Mouse (Mus musculus): Measurements from ENCODE around the gene Snd1.
A peak's percentile ranks its signal among the peaks of the same experiment; 100 is the strongest.

Snd1 gene

GRCm38 (mm10) chr6:28842375-28843276, 367.7 kb downstream of the Snd1 start:
- peak; percentile 55 for DNase-seq (ENCODE audit: low spot score)

GRCm38 (mm10) chr6:28845610-28846009, 370.7 kb downstream of the Snd1 start:
- DNase-seq (ENCODE audit: low spot score), result no peak

- peak; percentile 71 for DNase-seq (ENCODE audit: low spot score)
Measured at GRCm38 (mm10) chr6:28847616-28848015, 372.7 kb downstream of the Snd1 start.

GRCm38 (mm10) chr6:28848285-28848794, 373.4 kb downstream of the Snd1 start:
- no peak for DNase-seq (ENCODE audit: low spot score)

GRCm38 (mm10) chr6:28848891-28849290, 374.0 kb downstream of the Snd1 start:
- DNase-seq (ENCODE audit: low spot score), result no peak

- DNase-seq (ENCODE audit: low spot score), result peak; percentile 83
Measured at GRCm38 (mm10) chr6:28849317-28849716, 374.4 kb downstream of the Snd1 start.

- DNase-seq (ENCODE audit: low spot score), result peak; percentile 86
Measured at GRCm38 (mm10) chr6:28850326-28850900, 375.5 kb downstream of the Snd1 start.

- no peak for DNase-seq (ENCODE audit: low spot score)
Measured at GRCm38 (mm10) chr6:28852342-28852741, 377.4 kb downstream of the Snd1 start.

- DNase-seq (ENCODE audit: low spot score), result no peak
Measured at GRCm38 (mm10) chr6:28853164-28853563, 378.2 kb downstream of the Snd1 start.

- no peak for DNase-seq (ENCODE audit: low spot score)
Measured at GRCm38 (mm10) chr6:28853654-28854053, 378.7 kb downstream of the Snd1 start.

GRCm38 (mm10) chr6:28854598-28854997, 379.7 kb downstream of the Snd1 start:
- DNase-seq (ENCODE audit: low spot score), result no peak

GRCm38 (mm10) chr6:28855442-28855841, 380.5 kb downstream of the Snd1 start:
- no peak for DNase-seq (ENCODE audit: low spot score)

- no peak for DNase-seq (ENCODE audit: low spot score)
Measured at GRCm38 (mm10) chr6:28856789-28857188, 381.9 kb downstream of the Snd1 start.

GRCm38 (mm10) chr6:28857198-28858180, 382.6 kb downstream of the Snd1 start:
- DNase-seq (ENCODE audit: low spot score), result peak; percentile 65

GRCm38 (mm10) chr6:28859094-28859493, 384.2 kb downstream of the Snd1 start:
- no peak for DNase-seq (ENCODE audit: low spot score)

GRCm38 (mm10) chr6:28860450-28860849, 385.5 kb downstream of the Snd1 start:
- no peak for DNase-seq (ENCODE audit: low spot score)

- DNase-seq (ENCODE audit: low spot score), result no peak
Measured at GRCm38 (mm10) chr6:28860922-28861321, 386.0 kb downstream of the Snd1 start.

- no peak for DNase-seq (ENCODE audit: low spot score)
Measured at GRCm38 (mm10) chr6:28862304-28862703, 387.4 kb downstream of the Snd1 start.

GRCm38 (mm10) chr6:28864684-28865083, 389.7 kb downstream of the Snd1 start:
- DNase-seq (ENCODE audit: low spot score), result peak; percentile 70

- no peak for DNase-seq (ENCODE audit: low spot score)
Measured at GRCm38 (mm10) chr6:28865112-28865511, 390.2 kb downstream of the Snd1 start.

- no peak for DNase-seq (ENCODE audit: low spot score)
Measured at GRCm38 (mm10) chr6:28866206-28866605, 391.3 kb downstream of the Snd1 start.
